Mouse (Mus musculus) cortical plate, adult 2 months (tissue): ENCODE measurements around the gene Iqsec1.

Experiments used
- CTCF ChIP-seq: fragments of 200-500 bp; IDR thresholded peaks from 2 replicates; pipeline ENCODE4 v1.5.1; 2011; ENCODE audit warnings: mild to moderate bottlenecking, control low read depth, low read length; ENCODE audit not compliant: insufficient read depth; ENCODE audit errors: extremely low read depth
- POLR2A ChIP-seq: fragments of 200-500 bp; IDR thresholded peaks from 2 replicates; pipeline ENCODE4 v1.6.1; 2011; ENCODE audit warnings: mild to moderate bottlenecking, low read length, control low read depth; ENCODE audit not compliant: insufficient read depth; ENCODE audit errors: extremely low read depth

DNA sequence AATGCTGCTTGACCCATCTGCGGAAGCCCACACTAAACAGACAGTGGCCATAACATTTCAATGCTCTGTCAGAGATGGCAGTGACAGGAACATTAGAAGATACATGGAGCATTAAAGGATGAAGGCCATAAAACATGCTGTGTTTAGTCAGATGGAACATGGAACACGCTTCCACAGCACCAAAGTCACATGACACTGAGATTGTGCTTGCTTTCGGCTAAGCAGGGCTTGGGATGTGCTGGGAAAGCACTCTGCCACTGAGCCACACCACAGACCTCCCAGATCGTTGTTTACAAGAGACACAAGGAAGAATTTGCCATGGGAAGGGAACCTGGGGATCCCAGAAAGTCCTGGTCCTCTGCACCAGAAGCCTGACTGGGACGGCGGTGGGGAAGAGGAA, 269.1 kb downstream of the Iqsec1 start:
- no peak for TF ChIP-seq CTCF
- TF ChIP-seq POLR2A, result no peak
